Mouse (Mus musculus) midbrain, embryonic 15.5 days (tissue): ENCODE measurements around the gene Kmt2e. TPM values are rescaled to one million over a fixed set of nuclear protein-coding genes. Genes with fewer than 3 reads are reported as not detected.
A peak's percentile ranks its signal among the peaks of the same experiment; 100 is the strongest.
"Not testable (repeated sequence)": the region's sequence is repeated elsewhere in the genome, so short reads cannot be mapped to it uniquely, and the experiment has no call there.

Source experiments
- ATAC-seq: fragments of 200-750 bp; cut with Nextera tagmentation; replicated peaks from 2 replicates; pipeline ENCODE4 v1.8.0; 2017; ENCODE audit warnings: moderate TSS enrichment
- H3K27ac ChIP-seq: fragments of 300-500 bp; sonication (generic); 2 replicates; pipeline ENCODE4 v1.5.1; 2015; ENCODE audit warnings: mild to moderate bottlenecking, inconsistent platforms
- H3K27me3 ChIP-seq: fragments of 300-500 bp; sonication (generic); replicated peaks from 2 replicates; pipeline ENCODE4 v1.6.1; 2015; ENCODE audit warnings: inconsistent platforms
- H3K36me3 ChIP-seq: fragments of 300-500 bp; sonication (generic); replicated peaks from 2 replicates; pipeline ENCODE4 v1.6.1; 2015; ENCODE audit warnings: inconsistent platforms
- H3K4me1 ChIP-seq: fragments of 300-500 bp; sonication (generic); 2 replicates; pipeline ENCODE4 v1.6.1; 2015; ENCODE audit warnings: inconsistent platforms
- H3K4me2 ChIP-seq: fragments of 300-500 bp; sonication (generic); 2 replicates; pipeline ENCODE4 v1.6.1; 2015; ENCODE audit warnings: inconsistent platforms, mild to moderate bottlenecking, moderate library complexity
- H3K4me3 ChIP-seq: fragments of 300-500 bp; sonication (generic); 2 replicates; pipeline ENCODE4 v1.5.1; 2015; ENCODE audit warnings: mild to moderate bottlenecking, inconsistent platforms
- H3K9ac ChIP-seq: fragments of 300-500 bp; sonication (generic); 2 replicates; pipeline ENCODE4 v1.6.1; 2015; ENCODE audit warnings: mild to moderate bottlenecking, inconsistent platforms
- H3K9me3 ChIP-seq: fragments of 300-500 bp; sonication (generic); 2 replicates; pipeline ENCODE4 v1.6.1; 2016; ENCODE audit warnings: inconsistent platforms
- WGBS: fragments of 180-500 bp; shearing (Covaris S2); methylation state at CpG from one replicate; pipeline ENCODE4 v1.1.7; 2015; ENCODE audit warnings: mixed read lengths; 5-methylcytosine and 5-hydroxymethylcytosine counted together
- polyA plus RNA-seq: library from polyadenylated mRNA; unstranded; fragments of >200 nt; fragmentation: Nextera tagmentation; extraction: Ambion mirVana; gene quantifications from 2 replicates; pipeline ENCODE4 v1.2.1, GENCODE M21; 2015

Gene Kmt2e
- polyA plus RNA-seq, 1 experiment from 2014 or later: 181 TPM

DNA sequence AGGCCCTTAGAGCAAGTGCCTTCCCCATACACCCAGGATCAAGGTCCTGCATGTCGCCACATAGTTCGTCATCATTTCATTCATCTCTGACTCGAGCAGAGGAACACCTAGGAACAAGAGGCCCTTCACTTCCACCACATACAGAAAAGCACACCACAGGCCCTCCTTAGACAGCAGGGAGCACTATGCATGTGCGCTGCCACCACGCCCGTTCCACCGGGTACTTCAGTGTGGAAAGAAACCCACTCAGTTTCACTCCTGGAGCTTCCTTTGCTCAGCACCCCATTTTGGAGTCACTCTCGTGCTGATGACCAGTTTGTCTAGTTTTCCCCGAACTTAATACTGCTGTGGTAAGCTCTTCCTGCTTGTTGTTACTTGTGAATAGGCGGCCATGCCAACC lies 80.8 kb downstream of the Kmt2e start:
- Histone ChIP-seq H3K4me2 (no peak overlapping the region), H3K9ac (no peak overlapping the region), H3K4me1 (peaks cover 5% of the 10 kb centered on the region; the same call in 1 of the 2 replicates), H3K36me3 (peaks cover 4% of the 10 kb centered on the region; the same call in 1 of the 2 replicates), H3K27me3 (no peaks in the 10 kb centered on the region), H3K9me3 (no peaks in the 10 kb centered on the region), H3K4me3 (no peak overlapping the region), H3K27ac (no peak overlapping the region)
- WGBS: 94% methylated on average over 10 of the region's 10 CpGs
- ATAC-seq: no peak

DNA sequence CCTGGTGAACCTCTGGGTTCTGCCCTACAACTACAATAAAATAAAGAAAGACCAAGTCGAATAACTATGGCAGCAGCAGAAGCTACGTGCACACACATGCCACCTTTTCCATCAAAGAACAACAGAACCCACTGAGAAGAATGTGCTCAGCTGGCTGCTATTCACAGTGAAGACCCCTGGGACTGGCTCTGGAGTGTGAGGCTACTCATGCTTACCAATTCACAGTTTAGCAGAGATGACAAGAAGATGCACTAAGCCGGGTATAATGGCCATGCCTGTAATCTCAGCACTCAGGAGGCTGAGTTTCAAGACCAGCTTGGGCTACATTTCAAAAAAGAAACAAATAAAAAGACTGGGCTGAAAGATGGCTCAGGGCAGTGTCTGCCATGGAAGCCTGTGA lies 82.7 kb downstream of the Kmt2e start:
- H3K4me2 ChIP-seq: no peak overlapping the region
- H3K9ac ChIP-seq: no peak overlapping the region
- H3K27me3 ChIP-seq: no peaks in the 10 kb centered on the region
- peak overlapping the region; percentile 43; the same call in 1 of the 2 replicates for H3K27ac ChIP-seq
- H3K9me3 ChIP-seq: no peaks in the 10 kb centered on the region
- H3K4me1 ChIP-seq: peaks cover 5% of the 10 kb centered on the region; the same call in 1 of the 2 replicates
- H3K4me3 ChIP-seq: no peak overlapping the region
- WGBS: 38% methylated on average over 3 of the region's 3 CpGs
- ATAC-seq: peak; percentile 68; the same call in 1 of the 2 replicates
- H3K36me3 ChIP-seq: peaks cover 4% of the 10 kb centered on the region; the same call in 1 of the 2 replicates

DNA sequence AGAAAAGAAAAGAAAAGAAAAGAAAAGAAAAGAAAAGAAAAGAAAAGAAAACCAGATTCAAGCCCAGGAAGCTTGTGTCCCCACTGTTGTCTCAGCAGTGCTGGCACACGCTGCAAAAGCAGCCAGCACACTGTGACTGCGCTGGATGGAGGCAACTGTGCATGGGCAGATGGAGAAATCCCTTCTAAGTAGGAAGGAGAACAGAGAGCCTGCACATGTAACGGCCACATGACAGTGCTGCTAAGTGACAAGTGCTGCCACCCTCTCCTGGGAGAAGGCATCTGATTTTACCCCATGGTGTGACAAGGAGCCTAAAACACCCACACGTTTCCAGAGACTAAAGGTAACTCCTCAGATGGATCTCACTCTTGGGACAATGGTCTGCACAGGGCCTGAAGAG lies 83.6 kb downstream of the Kmt2e start:
- peaks cover 2% of the 10 kb centered on the region; the same call in 1 of the 2 replicates for H3K36me3 ChIP-seq
- ATAC-seq: no peak
- H3K4me3 ChIP-seq: no peak overlapping the region
- H3K9me3 ChIP-seq: no peaks in the 10 kb centered on the region
- WGBS: 64% methylated on average over 4 of the region's 4 CpGs
- no peaks in the 10 kb centered on the region for H3K27me3 ChIP-seq
- H3K27ac ChIP-seq: no peak overlapping the region
- H3K4me2 ChIP-seq: no peak overlapping the region
- no peak overlapping the region for H3K9ac ChIP-seq
- peaks cover 5% of the 10 kb centered on the region; the same call in 1 of the 2 replicates for H3K4me1 ChIP-seq

DNA sequence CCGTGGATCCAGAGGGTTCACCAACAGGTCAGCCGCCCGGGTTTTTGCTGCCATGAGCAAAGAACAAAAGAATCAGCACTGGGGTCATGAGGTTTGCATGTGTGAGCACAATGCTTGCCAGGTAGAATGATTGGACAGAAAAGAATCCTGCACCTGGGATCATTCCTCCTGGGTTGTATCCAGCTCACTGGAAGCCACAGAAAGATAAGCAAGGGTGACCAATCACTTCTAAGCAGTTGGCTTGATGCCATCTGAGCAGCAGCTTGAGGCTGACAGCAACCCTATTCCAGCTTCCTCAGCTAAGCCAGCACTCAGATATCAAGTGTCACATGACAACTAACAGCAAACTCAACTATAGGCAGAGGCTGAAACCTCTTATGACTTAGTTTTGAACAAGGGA lies 84.4 kb downstream of the Kmt2e start:
- Histone ChIP-seq H3K4me3 (no peak overlapping the region), H3K9me3 (no peaks in the 10 kb centered on the region), H3K4me1 (peaks cover 5% of the 10 kb centered on the region; the same call in 1 of the 2 replicates), H3K36me3 (no peaks in the 10 kb centered on the region; the same call in 1 of the 2 replicates), H3K27ac (no peak overlapping the region), H3K4me2 (no peak overlapping the region), H3K27me3 (no peaks in the 10 kb centered on the region), H3K9ac (no peak overlapping the region)
- WGBS: 82% methylated on average over 3 of the region's 3 CpGs
- ATAC-seq: no peak

DNA sequence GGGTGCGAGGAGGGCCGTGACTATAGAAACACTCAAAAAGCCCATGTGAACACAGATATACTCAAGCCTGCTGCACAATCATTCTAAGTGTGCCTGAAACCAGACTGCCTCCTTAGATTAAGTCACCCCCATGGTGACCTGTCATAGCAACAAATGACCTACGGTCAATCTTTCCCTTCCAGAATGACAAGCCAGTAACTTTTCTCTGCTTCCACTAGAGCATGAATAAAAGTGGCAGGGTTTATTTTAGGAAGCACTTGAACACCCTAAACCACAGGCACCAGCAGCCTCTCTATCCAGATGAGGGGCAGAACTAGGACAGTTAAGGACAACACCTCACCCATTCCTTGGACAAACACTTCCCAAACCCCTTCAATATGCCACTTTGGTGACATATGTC lies 85.4 kb downstream of the Kmt2e start:
- 90% methylated on average over 3 of the region's 3 CpGs for WGBS
- no peaks in the 10 kb centered on the region for H3K27me3 ChIP-seq
- no peak overlapping the region for H3K27ac ChIP-seq
- no peak overlapping the region for H3K9ac ChIP-seq
- no peaks in the 10 kb centered on the region for H3K9me3 ChIP-seq
- peaks cover 5% of the 10 kb centered on the region; the same call in 1 of the 2 replicates for H3K4me1 ChIP-seq
- no peak for ATAC-seq
- no peak overlapping the region for H3K4me3 ChIP-seq
- no peak overlapping the region for H3K4me2 ChIP-seq
- H3K36me3 ChIP-seq: peaks cover 8% of the 10 kb centered on the region

DNA sequence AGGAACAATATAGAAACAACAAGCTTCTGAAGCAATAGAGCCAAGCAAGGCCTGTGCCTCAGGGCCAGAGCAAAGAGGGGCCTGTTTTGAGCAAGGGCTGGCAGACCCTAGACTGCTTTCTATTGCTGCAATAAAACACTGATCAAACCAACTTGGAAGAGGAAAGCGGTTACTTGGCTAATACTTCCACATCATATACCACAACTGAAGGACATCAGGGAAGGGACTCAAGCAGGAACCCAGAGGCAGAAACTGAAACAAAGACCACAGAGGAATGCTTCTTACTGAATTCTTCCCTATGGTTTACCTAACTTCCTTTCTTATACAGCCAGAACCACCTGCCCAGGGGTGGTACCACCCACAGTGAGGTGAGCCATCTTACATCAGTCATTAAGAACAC lies 87.4 kb downstream of the Kmt2e start:
- no peak overlapping the region for H3K9ac ChIP-seq
- no peaks in the 10 kb centered on the region for H3K9me3 ChIP-seq
- 100% methylated on average over 1 of the region's 1 CpGs for WGBS
- no peak overlapping the region for H3K4me2 ChIP-seq
- no peak overlapping the region for H3K4me3 ChIP-seq
- no peaks in the 10 kb centered on the region for H3K27me3 ChIP-seq
- no peak for ATAC-seq
- no peak overlapping the region for H3K27ac ChIP-seq
- peaks cover 10% of the 10 kb centered on the region for H3K36me3 ChIP-seq
- H3K4me1 ChIP-seq: peaks cover 5% of the 10 kb centered on the region; the same call in 1 of the 2 replicates

DNA sequence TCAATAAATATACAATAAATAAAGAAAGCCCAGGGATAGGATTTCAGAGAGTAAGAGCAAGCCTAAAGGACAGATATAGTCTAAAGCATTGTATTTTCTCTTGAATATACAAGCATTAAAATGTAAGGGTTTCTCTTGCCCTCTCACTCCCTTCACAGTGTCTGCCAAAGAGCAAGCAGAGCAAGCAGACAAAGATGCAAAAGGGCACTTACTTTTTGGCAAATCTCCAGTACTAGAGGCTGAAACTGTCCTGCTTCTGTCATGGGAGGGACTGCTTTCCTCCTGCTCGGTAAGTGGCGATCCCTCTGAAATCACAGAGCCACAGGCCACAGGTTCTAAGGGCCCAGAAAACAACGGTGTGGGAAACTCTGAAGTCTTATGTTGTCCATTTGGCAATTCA lies 89.7 kb downstream of the Kmt2e start:
- no peak overlapping the region for H3K27ac ChIP-seq
- no peak for ATAC-seq
- no peak overlapping the region for H3K4me2 ChIP-seq
- H3K36me3 ChIP-seq: peaks cover 10% of the 10 kb centered on the region
- WGBS: 84% methylated on average over 3 of the region's 3 CpGs
- H3K4me1 ChIP-seq: 0 out of 2 replicates have a peak, but pooled peaks cover under 1% of the 10 kb centered on the region
- no peaks in the 10 kb centered on the region for H3K27me3 ChIP-seq
- H3K4me3 ChIP-seq: no peak overlapping the region
- no peaks in the 10 kb centered on the region for H3K9me3 ChIP-seq
- no peak overlapping the region for H3K9ac ChIP-seq

DNA sequence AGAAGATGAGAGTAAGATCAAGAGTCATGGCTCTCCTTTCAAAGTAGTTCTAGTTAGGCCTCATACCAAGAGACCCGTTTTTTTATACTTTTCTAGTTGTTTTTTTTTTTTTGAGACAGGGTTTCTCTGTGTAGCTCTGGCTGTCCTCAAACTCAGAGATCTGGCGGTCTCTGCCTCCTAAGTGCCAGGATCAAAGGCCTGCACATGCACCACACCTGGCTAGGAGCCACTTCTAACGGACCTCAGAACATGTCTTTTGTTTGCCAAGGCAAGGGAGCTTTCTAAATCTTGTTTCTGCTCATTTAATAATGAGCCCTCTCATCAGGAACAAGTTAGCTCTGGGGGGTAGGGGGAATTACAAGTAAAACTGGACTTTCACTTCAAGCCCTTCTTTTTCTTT lies 90.4 kb downstream of the Kmt2e start:
- Histone ChIP-seq H3K9ac (no peak overlapping the region), H3K36me3 (peaks cover 10% of the 10 kb centered on the region), H3K27ac (no peak overlapping the region), H3K9me3 (no peaks in the 10 kb centered on the region), H3K4me2 (no peak overlapping the region), H3K27me3 (no peaks in the 10 kb centered on the region), H3K4me1 (no peaks in the 10 kb centered on the region), H3K4me3 (no peak overlapping the region)
- WGBS: 81% methylated on average over 3 of the region's 3 CpGs
- no peak for ATAC-seq

DNA sequence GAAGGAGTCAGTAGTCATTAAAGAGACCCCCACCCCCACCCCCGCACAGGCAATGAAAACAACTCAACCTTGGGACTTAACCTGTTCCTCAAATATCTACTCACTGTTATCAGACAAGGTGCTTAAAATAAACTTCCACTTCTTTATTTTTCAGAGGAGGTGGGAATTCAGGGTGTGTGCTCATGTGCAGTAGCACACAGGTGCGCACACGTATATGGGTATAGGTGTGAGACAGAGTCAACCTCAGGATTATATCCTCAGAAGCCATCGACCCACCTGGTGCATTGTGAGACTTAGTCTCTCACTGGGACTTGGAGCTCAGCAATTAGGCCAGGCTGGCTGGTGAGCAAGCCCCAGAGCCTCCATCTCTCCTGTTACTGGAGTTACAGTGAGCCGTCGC lies 96.9 kb downstream of the Kmt2e start:
- Histone ChIP-seq H3K4me2 (no peak overlapping the region), H3K27me3 (no peaks in the 10 kb centered on the region), H3K36me3 (no peaks in the 10 kb centered on the region), H3K4me3 (no peak overlapping the region), H3K4me1 (no peaks in the 10 kb centered on the region), H3K27ac (no peak overlapping the region), H3K9me3 (no peaks in the 10 kb centered on the region), H3K9ac (no peak overlapping the region)
- WGBS: 98% methylated on average over 6 of the region's 6 CpGs
- ATAC-seq: no peak

DNA sequence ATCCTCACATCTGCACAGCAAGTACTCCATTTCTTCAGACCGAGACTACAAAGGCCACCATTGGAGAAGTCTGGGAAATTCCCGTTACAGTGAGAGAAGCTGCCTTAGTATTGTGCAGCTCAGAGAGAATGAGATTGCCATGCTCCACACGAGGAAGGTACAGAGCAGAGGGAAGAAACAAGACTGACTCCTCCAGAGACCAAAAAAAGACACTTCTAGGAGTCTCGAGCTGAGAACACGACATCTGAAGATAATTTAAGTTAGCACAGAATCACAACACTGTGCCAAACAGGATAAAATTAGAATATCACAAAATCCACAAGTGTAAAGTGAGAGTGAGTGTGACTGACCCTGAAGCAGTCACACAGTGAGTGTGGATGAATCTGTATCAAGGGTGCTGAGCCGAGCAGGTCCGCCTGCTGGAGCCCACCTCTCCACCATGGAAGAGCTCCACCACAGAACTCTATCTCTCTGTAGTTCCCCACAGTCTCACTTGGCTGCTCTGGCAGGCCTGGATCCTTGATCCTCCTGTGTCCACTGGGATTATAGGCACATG lies 97.4 kb downstream of the Kmt2e start:
- Histone ChIP-seq H3K4me1 (no peaks in the 10 kb centered on the region), H3K4me3 (no peak overlapping the region), H3K27me3 (no peaks in the 10 kb centered on the region), H3K27ac (no peak overlapping the region), H3K36me3 (no peaks in the 10 kb centered on the region; the same call in 1 of the 2 replicates), H3K4me2 (no peak overlapping the region), H3K9ac (no peak overlapping the region), H3K9me3 (no peaks in the 10 kb centered on the region)
- 93% methylated on average over 7 of the region's 7 CpGs for WGBS
- no peak for ATAC-seq

DNA sequence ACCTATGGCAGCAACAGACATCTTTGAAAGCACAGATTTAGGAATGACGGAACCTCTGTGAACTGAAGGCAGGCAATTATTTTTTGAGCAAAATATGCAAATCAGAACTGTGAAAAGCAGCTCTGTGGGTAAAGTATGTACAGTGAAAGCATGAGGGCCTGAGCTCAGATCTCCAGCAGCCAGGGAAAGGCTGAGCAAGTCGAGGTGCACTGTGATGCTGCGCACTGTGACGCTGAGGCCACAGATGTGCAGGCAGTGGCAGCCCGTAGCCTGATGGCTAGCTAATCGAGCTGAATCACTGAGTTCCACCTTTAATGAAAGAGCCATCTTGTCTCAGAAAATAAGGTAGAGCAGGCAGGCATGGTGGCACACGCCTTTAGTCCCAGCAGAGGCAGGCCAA lies 101.5 kb downstream of the Kmt2e start:
- no peaks in the 10 kb centered on the region for H3K9me3 ChIP-seq
- no peak for ATAC-seq
- no peak overlapping the region for H3K9ac ChIP-seq
- H3K4me1 ChIP-seq: no peaks in the 10 kb centered on the region
- peak overlapping the region; percentile 2; the same call in 1 of the 2 replicates for H3K27ac ChIP-seq
- H3K4me2 ChIP-seq: no peak overlapping the region
- no peaks in the 10 kb centered on the region for H3K27me3 ChIP-seq
- H3K4me3 ChIP-seq: no peak overlapping the region
- 72% methylated on average over 7 of the region's 7 CpGs for WGBS
- H3K36me3 ChIP-seq: peaks cover 15% of the 10 kb centered on the region; the same call in 1 of the 2 replicates

DNA sequence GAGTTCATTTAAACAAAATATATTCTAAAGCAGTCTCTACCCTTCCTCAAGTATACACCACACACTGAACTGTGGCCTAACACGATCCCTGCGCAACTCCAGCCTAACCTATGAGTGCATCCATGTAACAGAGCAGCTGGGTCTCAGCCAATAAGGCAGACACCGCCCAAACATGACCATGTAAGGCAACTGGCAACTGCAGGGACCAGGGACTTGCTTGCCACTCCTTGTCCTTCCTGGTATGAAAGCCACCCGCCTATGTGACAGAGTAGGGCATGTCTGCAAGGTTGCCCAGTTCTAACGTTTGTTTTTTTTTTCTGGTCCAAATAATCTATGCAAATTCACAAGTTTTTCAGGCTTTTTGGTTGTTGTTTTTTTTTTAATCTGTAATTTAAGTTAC lies 117.4 kb downstream of the Kmt2e start:
- no peaks in the 10 kb centered on the region for H3K27me3 ChIP-seq
- WGBS: 86% methylated on average over 5 of the region's 5 CpGs
- H3K4me1 ChIP-seq: no peaks in the 10 kb centered on the region
- H3K9ac ChIP-seq: no peak overlapping the region
- H3K4me2 ChIP-seq: no peak overlapping the region
- no peak overlapping the region for H3K4me3 ChIP-seq
- H3K36me3 ChIP-seq: no peaks in the 10 kb centered on the region
- H3K9me3 ChIP-seq: no peaks in the 10 kb centered on the region
- no peak for ATAC-seq
- no peak overlapping the region for H3K27ac ChIP-seq

DNA sequence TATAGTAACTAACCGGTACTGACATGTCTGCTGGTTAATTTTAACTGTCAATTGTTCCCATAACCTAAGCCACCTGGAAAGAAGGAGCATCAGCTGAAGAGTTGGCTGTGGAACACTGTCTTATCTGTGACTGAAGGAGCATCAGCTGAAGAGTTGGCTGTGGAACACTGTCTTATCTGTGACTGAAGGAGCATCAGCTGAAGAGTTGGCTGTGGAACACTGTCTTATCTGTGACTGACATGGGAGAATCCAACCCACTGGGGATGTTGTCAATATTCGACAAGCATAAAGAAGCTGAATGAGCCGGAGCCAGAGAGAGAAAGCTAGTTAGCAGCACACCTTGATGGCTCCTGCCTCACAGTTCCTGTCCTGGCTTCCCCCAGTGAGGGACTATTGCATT lies 119.1 kb downstream of the Kmt2e start:
- H3K9ac ChIP-seq, H3K36me3 ChIP-seq, H3K27me3 ChIP-seq, ATAC-seq, H3K4me2 ChIP-seq, H3K27ac ChIP-seq, H3K4me1 ChIP-seq, H3K9me3 ChIP-seq, H3K4me3 ChIP-seq: not testable (repeated sequence)
- WGBS: 66% methylated on average over 3 of the region's 3 CpGs
